Mouse (Mus musculus): Measurements from ENCODE around the gene Ankrd63. TPM values are rescaled to one million over a fixed set of nuclear protein-coding genes. Genes with fewer than 3 reads are reported as not detected.

Ankrd63 gene
- polyA plus RNA-seq, 1 experiment from 2014 or later: not detected

GRCm38 (mm10) chr2:118689875-118690274 lies 13.9 kb downstream of the Ankrd63 start:
- Histone ChIP-seq H3K36me3 (ENCODE audit: control insufficient read depth, insufficient read depth, low read length) (no peaks in the 10 kb centered on the region), H3K4me1 (ENCODE audit: control insufficient read depth, insufficient read depth, low read length) (no peaks in the 10 kb centered on the region), H3K9ac (ENCODE audit: low read length) (no peak overlapping the region), H3K4me2 (ENCODE audit: low read depth, severe bottlenecking) (no peak overlapping the region), H3K4me3 (ENCODE audit: low read depth, low read length) (no peak overlapping the region), H3K9me3 (ENCODE audit: control insufficient read depth, low read length) (no peaks in the 10 kb centered on the region), H3K27me3 (ENCODE audit: control insufficient read depth, insufficient read depth, low read length) (peaks cover 3% of the 10 kb centered on the region; the same call in 1 of the 2 replicates), H3K27ac (replicated peaks; ENCODE audit: low read depth, low read length) (no peak overlapping the region)
- WGBS: 73% methylated on average over 10 of the region's 10 CpGs
- ATAC-seq (ENCODE audit: insufficient number of reproducible peaks, low FRiP score, low TSS enrichment, low read depth): no peak
- DNase-seq (ENCODE audit: low spot score): no peak

GRCm38 (mm10) chr2:118687791-118688190 lies 16.0 kb downstream of the Ankrd63 start:
- peaks cover 3% of the 10 kb centered on the region; the same call in 1 of the 2 replicates for H3K27me3 ChIP-seq (ENCODE audit: control insufficient read depth, insufficient read depth, low read length)
- H3K4me3 ChIP-seq (ENCODE audit: low read depth, low read length): no peak overlapping the region
- no peaks in the 10 kb centered on the region for H3K36me3 ChIP-seq (ENCODE audit: control insufficient read depth, insufficient read depth, low read length)
- no peak overlapping the region for H3K4me2 ChIP-seq (ENCODE audit: low read depth, severe bottlenecking)
- WGBS: 92% methylated on average over 3 of the region's 3 CpGs
- H3K27ac ChIP-seq (replicated peaks; ENCODE audit: low read depth, low read length): no peak overlapping the region
- DNase-seq (ENCODE audit: low spot score) (no peak), ATAC-seq (ENCODE audit: insufficient number of reproducible peaks, low FRiP score, low TSS enrichment, low read depth) (no peak)
- H3K9ac ChIP-seq (ENCODE audit: low read length): no peak overlapping the region
- H3K9me3 ChIP-seq (ENCODE audit: control insufficient read depth, low read length): no peaks in the 10 kb centered on the region
- no peaks in the 10 kb centered on the region for H3K4me1 ChIP-seq (ENCODE audit: control insufficient read depth, insufficient read depth, low read length)

GRCm38 (mm10) chr2:118686693-118687092 lies 17.1 kb downstream of the Ankrd63 start:
- Histone ChIP-seq H3K4me2 (ENCODE audit: low read depth, severe bottlenecking) (no peak overlapping the region), H3K4me3 (ENCODE audit: low read depth, low read length) (no peak overlapping the region), H3K9ac (ENCODE audit: low read length) (no peak overlapping the region), H3K9me3 (ENCODE audit: control insufficient read depth, low read length) (no peaks in the 10 kb centered on the region), H3K36me3 (ENCODE audit: control insufficient read depth, insufficient read depth, low read length) (no peaks in the 10 kb centered on the region), H3K27ac (replicated peaks; ENCODE audit: low read depth, low read length) (no peak overlapping the region), H3K27me3 (ENCODE audit: control insufficient read depth, insufficient read depth, low read length) (peaks cover 3% of the 10 kb centered on the region; the same call in 1 of the 2 replicates), H3K4me1 (ENCODE audit: control insufficient read depth, insufficient read depth, low read length) (no peaks in the 10 kb centered on the region)
- 82% methylated on average over 8 of the region's 8 CpGs for WGBS
- no peak for ATAC-seq (ENCODE audit: insufficient number of reproducible peaks, low FRiP score, low TSS enrichment, low read depth)
- DNase-seq (ENCODE audit: low spot score): no peak

- DNase-seq (ENCODE audit: low spot score) (no peak), ATAC-seq (ENCODE audit: insufficient number of reproducible peaks, low FRiP score, low TSS enrichment, low read depth) (no peak)
- Histone ChIP-seq H3K27ac (replicated peaks; ENCODE audit: low read depth, low read length) (no peak overlapping the region), H3K4me2 (ENCODE audit: low read depth, severe bottlenecking) (no peak overlapping the region), H3K9ac (ENCODE audit: low read length) (no peak overlapping the region), H3K36me3 (ENCODE audit: control insufficient read depth, insufficient read depth, low read length) (no peaks in the 10 kb centered on the region), H3K9me3 (ENCODE audit: control insufficient read depth, low read length) (no peaks in the 10 kb centered on the region), H3K27me3 (ENCODE audit: control insufficient read depth, insufficient read depth, low read length) (peaks cover 4% of the 10 kb centered on the region; the same call in 1 of the 2 replicates), H3K4me3 (ENCODE audit: low read depth, low read length) (no peak overlapping the region), H3K4me1 (ENCODE audit: control insufficient read depth, insufficient read depth, low read length) (no peaks in the 10 kb centered on the region)
- 88% methylated on average over 4 of the region's 4 CpGs for WGBS
These were observed 18.7 kb downstream of the Ankrd63 start for GRCm38 (mm10) chr2:118685088-118685487.

- Histone ChIP-seq H3K4me1 (ENCODE audit: control insufficient read depth, insufficient read depth, low read length) (no peaks in the 10 kb centered on the region), H3K27ac (replicated peaks; ENCODE audit: low read depth, low read length) (no peak overlapping the region), H3K4me3 (ENCODE audit: low read depth, low read length) (no peak overlapping the region), H3K27me3 (ENCODE audit: control insufficient read depth, insufficient read depth, low read length) (peaks cover 19% of the 10 kb centered on the region), H3K4me2 (ENCODE audit: low read depth, severe bottlenecking) (no peak overlapping the region), H3K9ac (ENCODE audit: low read length) (no peak overlapping the region), H3K9me3 (ENCODE audit: control insufficient read depth, low read length) (no peaks in the 10 kb centered on the region), H3K36me3 (ENCODE audit: control insufficient read depth, insufficient read depth, low read length) (no peaks in the 10 kb centered on the region)
- ATAC-seq (ENCODE audit: insufficient number of reproducible peaks, low FRiP score, low TSS enrichment, low read depth) (no peak), DNase-seq (ENCODE audit: low spot score) (no peak)
- WGBS: 44% methylated on average over 8 of the region's 8 CpGs
These were observed 21.1 kb downstream of the Ankrd63 start for GRCm38 (mm10) chr2:118682544-118683260.

GRCm38 (mm10) chr2:118680926-118681325 lies 22.8 kb downstream of the Ankrd63 start:
- peaks cover 37% of the 10 kb centered on the region for H3K27me3 ChIP-seq (ENCODE audit: control insufficient read depth, insufficient read depth, low read length)
- no peak overlapping the region for H3K4me2 ChIP-seq (ENCODE audit: low read depth, severe bottlenecking)
- H3K9ac ChIP-seq (ENCODE audit: low read length): no peak overlapping the region
- H3K27ac ChIP-seq (replicated peaks; ENCODE audit: low read depth, low read length): no peak overlapping the region
- no peaks in the 10 kb centered on the region for H3K36me3 ChIP-seq (ENCODE audit: control insufficient read depth, insufficient read depth, low read length)
- peaks cover 4% of the 10 kb centered on the region for H3K4me1 ChIP-seq (ENCODE audit: control insufficient read depth, insufficient read depth, low read length)
- DNase-seq (ENCODE audit: low spot score) (no peak), ATAC-seq (ENCODE audit: insufficient number of reproducible peaks, low FRiP score, low TSS enrichment, low read depth) (no peak)
- H3K9me3 ChIP-seq (ENCODE audit: control insufficient read depth, low read length): no peaks in the 10 kb centered on the region
- H3K4me3 ChIP-seq (ENCODE audit: low read depth, low read length): no peak overlapping the region
- WGBS: 91% methylated on average over 6 of the region's 6 CpGs

GRCm38 (mm10) chr2:118679577-118679976 lies 24.2 kb downstream of the Ankrd63 start:
- peaks cover 4% of the 10 kb centered on the region for H3K4me1 ChIP-seq (ENCODE audit: control insufficient read depth, insufficient read depth, low read length)
- ATAC-seq (ENCODE audit: insufficient number of reproducible peaks, low FRiP score, low TSS enrichment, low read depth) (no peak), DNase-seq (ENCODE audit: low spot score) (no peak)
- peaks cover 49% of the 10 kb centered on the region for H3K27me3 ChIP-seq (ENCODE audit: control insufficient read depth, insufficient read depth, low read length)
- H3K27ac ChIP-seq (replicated peaks; ENCODE audit: low read depth, low read length): no peak overlapping the region
- H3K9me3 ChIP-seq (ENCODE audit: control insufficient read depth, low read length): no peaks in the 10 kb centered on the region; the same call in 1 of the 2 replicates
- H3K4me3 ChIP-seq (ENCODE audit: low read depth, low read length): no peak overlapping the region
- H3K4me2 ChIP-seq (ENCODE audit: low read depth, severe bottlenecking): no peak overlapping the region
- H3K36me3 ChIP-seq (ENCODE audit: control insufficient read depth, insufficient read depth, low read length): no peaks in the 10 kb centered on the region
- WGBS: 87% methylated on average over 3 of the region's 3 CpGs
- H3K9ac ChIP-seq (ENCODE audit: low read length): no peak overlapping the region

GRCm38 (mm10) chr2:118677817-118678216 lies 25.9 kb downstream of the Ankrd63 start:
- Histone ChIP-seq H3K27me3 (ENCODE audit: control insufficient read depth, insufficient read depth, low read length) (peaks cover 64% of the 10 kb centered on the region), H3K4me1 (ENCODE audit: control insufficient read depth, insufficient read depth, low read length) (peaks cover 4% of the 10 kb centered on the region), H3K4me3 (ENCODE audit: low read depth, low read length) (no peak overlapping the region; the same call in 1 of the 2 replicates), H3K27ac (replicated peaks; ENCODE audit: low read depth, low read length) (no peak overlapping the region), H3K9ac (ENCODE audit: low read length) (no peak overlapping the region), H3K36me3 (ENCODE audit: control insufficient read depth, insufficient read depth, low read length) (no peaks in the 10 kb centered on the region), H3K9me3 (ENCODE audit: control insufficient read depth, low read length) (no peaks in the 10 kb centered on the region; the same call in 1 of the 2 replicates), H3K4me2 (ENCODE audit: low read depth, severe bottlenecking) (no peak overlapping the region; the same call in 1 of the 2 replicates)
- no peak for DNase-seq (ENCODE audit: low spot score)
- 6% methylated on average over 4 of the region's 4 CpGs for whole genome bisulfite sequencing
- ATAC-seq (ENCODE audit: insufficient number of reproducible peaks, low FRiP score, low TSS enrichment, low read depth): no peak

All from limb, embryonic 11.5 days (tissue).